Mouse (Mus musculus) embryo, embryonic 10.5 days (tissue): ENCODE measurements around the gene Tor1aip2.

Experiments
- DNase-seq: peaks from one replicate; pipeline ENCODE4 v3.0.0-alpha.2; 2015; ENCODE audit warnings: low spot score

Tor1aip2 gene

DNA sequence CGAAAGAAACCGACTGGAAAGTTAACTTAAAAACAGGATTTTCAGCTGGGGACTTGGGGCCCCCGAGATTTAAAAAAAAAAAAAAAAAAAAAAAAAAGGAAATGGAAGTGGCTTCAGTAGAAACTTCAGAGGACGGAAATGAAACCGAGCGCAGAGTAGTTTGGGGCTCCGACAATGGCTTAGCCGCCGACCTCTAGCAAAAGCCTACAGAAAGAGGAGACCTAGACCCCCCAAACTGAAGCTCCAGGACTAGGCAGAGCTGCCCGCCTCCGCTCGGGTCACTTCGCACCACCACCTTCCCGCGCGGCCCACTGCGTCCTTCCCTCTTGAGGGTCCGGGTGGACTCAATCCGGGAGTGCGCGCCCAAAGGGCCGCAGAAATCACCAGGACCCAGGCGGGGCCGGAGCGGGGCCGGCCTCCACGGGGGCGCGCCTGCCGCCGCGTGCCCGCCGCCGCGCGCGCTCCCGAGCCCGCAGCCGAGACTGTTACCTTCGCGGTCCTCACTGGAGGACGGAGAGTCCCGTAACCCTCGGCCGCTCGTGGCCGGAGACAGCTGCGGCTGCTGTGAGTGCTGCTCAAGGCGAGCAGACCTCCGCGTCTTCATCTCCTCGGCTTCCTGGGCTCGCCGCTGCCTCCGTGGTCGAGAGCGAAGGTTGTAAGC, at the start of gene Tor1aip2:
Gene Tor1aip2, plus strand, starts transcription at position 135 of the 661 bp plus-strand sequence.
- peak; percentile 93 for DNase-seq

DNA sequence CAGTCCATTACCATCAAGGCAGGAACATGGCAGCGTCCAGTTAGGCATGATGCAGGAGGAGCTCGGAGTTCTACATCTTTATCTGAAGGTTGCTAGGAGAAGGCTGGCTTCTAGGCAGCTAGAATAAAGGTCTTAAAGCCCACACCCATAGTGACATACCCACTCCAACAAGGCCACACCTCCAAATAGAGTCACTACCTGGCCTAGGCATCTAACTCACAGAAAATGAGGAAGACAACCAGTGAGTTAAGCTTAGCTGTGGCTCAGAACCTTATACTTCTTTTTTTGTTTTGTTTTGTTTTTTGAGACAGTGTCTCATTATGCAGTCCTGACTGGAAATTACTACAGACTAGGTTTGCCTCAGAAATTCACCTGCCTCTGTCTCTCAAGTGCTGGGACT, 47.6 kb upstream of the Tor1aip2 start:
- DNase-seq: no peak

DNA sequence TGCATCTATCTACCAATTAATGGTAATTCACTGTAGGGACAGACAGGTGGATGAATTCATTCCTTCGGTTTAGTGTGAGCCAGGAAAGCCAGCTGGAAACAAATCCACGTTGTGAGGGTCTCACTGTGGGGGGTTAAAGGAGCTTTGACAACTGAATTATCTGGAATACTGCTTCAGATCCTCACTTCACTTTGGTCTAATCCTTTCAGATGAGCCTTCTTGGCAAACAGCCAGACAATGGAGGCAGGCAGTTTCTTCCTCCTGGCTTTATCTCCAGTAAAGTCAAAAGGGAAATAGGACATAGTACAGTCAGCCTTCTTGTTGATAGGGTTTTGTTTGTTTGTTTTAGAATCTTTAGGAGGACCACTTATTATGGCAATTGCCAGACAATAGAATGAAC, 45.8 kb upstream of the Tor1aip2 start:
- DNase-seq: no peak

DNA sequence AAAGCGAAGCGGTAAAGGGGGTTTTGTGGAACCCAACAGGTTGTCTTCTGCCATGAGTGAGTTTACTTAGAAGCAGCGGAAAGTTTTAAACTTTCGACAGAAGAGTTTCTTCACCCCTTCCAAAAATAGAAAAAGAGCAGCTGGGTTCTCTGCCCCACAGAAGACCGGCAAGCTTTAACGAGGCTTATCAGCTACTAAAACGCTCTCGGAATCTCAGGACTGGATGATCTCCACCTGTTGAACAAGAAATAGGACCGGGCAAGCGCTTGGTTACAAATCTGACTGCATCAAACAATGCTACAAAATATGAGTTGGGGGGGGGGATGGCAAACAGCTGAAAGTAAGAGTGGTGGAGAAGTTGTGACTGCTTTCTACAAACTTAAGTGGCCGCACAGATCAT, 44.8 kb upstream of the Tor1aip2 start:
- no peak for DNase-seq

DNA sequence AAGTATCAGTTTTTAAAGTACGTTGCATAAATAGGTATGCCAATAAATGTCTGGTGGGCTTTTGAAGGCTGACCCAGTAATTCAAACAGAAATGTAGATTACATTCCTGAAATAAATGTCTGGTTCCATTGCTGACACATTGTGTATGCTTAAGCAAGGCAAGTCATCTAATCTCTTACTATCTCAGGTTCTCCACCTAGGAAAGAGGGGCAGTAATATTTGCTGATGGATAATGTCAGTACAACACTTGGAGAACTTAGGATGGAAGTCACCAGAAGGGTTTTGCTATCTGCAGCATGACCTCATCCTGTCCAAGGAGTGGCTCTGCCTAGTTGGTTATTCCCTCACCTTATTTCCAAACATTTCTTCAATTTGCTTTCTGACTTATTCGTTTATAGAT, 40.7 kb upstream of the Tor1aip2 start:
- no peak for DNase-seq

DNA sequence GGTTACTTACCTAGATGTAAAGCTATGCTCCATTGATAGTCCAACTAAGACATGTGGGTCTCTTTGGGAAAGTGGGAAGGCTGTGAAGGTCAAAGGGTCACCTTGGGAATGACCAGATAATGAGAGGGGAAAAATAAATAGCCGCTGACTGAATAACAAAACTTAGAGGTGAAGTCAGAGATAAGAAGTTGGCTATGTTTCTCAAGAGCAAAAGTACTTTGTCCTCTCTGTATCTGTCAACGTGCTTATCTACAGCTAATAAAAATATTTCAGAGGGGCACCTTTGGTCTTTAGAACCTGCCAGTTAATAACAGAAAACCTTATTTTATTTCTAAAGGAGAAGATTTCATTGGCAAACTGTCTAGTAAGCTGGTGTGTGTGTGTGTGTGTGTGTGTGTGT, 39.6 kb upstream of the Tor1aip2 start:
- DNase-seq: no peak

DNA sequence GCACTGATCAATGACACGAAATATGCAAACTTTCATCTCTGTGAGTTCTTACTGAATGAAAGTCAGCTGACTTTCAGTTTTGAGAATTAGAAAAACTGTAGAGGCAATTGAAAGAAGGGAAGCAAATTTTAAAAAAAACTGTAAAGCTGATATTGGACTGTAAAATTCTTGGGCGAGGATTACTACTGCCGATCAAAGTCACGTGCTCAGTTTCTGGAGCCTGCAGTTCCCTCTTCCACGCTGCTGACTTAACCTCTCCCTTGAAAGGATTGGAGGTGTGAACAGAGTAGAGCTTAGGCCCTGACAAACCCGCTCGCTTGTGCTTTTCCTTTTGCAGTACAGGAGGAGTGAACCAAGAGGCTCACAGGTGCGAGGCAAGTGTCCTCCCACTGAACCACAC, 32.8 kb upstream of the Tor1aip2 start:
- DNase-seq: no peak

DNA sequence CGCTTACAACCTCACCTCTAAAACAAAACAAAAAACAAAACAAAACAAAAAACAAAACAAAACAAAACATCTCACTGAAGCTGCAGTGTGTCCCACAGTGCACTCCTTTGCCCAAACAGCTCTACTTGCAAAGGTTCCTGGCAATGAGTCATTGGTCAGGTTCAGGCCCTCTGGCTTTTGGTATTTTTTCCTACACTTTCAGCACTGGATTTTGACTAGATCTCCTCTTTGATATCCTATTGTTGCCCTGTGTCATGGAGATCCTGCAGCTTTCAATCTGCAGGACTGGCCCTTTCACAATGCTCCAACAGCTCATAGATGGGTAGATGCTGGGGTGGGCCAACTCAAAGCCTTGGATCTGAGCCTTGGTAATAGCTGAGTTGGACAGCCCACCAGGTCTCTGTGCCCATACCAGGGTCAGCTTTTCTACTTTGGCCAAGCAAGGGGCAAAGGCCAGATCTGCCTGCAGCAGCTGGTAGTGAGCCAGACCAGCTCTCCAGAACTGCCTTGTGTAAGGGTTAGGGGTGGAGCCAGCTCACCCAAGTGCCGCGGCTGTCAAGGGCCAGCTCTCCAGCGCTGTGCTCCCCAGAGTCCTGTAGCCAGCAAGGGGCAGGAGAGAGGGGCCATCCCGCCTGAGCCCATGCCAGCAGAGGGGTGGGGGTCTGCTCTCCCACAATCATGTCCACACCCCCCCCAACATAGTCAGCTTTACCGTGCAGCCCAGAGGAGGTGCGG, 31.8 kb upstream of the Tor1aip2 start:
- no peak for DNase-seq

DNA sequence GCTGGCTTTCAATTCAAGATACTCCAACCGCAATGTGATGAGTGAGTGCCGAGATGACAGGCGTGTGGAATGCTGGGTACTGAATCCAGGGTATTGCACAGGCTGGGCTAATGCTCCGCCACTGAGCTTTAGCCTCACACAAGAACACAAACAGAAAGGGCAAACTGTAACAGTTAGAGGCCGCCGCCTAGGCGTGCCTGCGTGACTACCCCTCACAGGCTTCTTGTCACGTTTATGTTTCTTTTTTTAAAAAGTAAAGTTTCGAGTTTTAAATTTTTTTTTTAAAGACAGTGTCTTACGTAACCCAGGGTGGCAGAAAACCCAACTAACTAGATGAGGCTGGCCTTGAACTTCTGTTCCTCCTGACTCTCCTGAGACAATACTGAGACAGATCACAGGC, 29.3 kb upstream of the Tor1aip2 start:
- no peak for DNase-seq

DNA sequence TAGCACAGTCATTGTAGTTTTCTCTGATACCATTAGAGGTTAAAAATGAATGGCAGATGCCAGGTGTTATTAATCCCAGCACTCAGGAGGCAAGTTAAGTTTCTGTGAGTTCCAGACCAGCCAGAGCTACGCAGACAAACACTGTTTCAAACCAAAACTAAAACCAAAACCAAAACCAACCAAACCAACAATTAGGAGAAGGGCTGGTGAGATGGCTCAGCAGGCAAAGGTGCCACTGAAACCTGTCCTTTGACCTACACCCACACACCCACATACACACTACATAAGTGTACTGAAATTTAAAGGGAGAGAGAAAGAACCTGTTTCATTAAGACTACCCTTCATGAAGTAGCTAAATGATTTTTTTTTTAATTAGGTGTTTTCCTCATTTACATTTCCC, 26.2 kb upstream of the Tor1aip2 start:
- no peak for DNase-seq

DNA sequence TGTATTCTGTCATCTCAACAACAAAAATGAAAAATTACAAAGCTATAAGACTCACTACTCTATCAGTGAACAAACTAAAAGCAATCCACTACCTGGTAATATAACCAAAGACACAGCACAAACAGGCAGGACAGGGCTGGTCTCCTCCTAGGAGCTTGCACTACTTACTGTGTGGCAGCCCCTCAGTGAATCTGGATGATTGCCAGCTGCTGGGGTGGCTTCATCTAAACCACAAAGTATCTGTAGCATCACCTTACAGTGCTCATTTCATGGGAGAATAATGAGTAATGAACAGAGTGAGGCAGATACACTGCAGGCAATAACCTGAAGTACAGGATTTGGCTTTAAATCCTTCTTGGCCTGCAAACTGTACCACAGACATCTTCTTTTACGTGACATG, 15.4 kb upstream of the Tor1aip2 start:
- no peak for DNase-seq

DNA sequence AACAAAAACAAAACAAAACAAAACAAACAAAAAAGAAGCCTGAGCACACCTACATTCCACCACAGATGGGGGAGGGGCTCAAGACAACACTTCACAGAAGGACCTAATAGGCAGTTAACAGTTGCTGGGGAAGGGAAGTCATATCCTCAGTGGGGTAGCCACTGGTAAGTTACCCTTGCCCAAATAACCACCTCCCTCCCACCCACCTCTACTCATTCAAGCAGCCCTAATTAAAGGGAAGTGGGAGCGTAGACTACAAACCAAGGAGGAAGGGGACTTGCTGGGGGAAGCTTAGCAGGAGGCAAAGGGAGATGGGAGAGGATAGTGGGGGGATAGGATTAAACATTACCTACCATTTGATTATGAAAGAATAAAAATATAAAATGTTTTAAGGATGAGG, 14.8 kb upstream of the Tor1aip2 start:
- DNase-seq: no peak

DNA sequence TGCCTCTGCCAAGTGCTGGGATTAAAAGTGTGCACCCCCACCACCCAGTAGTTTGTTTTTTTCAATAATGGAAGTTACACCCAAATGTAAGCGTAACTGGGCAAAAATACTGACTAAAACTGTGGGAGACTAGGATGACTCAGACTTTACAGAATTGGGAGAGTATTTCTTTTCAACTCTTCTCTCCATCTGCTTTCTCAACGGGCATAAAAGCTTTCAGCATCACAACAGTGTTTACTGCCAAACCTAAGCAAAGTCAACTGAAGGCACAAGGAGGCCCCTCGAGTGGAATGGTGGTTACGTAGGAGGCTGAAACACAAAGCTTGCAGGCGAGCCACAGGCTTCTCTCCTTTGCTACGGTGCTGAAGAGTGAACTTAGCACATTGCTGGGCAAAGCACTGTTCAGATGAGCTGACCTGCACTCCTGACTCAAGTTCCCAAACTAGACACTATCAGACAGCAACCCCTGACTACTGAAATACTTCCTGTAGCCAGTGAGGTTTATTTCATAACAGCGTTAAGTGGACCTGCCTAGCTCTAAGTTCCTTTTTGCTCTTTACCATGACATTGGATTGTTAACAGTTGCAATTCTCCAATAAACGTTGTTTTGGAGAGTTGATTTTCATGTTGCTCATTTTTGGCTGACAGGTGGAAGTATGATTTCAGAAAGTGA, 10.2 kb upstream of the Tor1aip2 start:
- no peak for DNase-seq

DNA sequence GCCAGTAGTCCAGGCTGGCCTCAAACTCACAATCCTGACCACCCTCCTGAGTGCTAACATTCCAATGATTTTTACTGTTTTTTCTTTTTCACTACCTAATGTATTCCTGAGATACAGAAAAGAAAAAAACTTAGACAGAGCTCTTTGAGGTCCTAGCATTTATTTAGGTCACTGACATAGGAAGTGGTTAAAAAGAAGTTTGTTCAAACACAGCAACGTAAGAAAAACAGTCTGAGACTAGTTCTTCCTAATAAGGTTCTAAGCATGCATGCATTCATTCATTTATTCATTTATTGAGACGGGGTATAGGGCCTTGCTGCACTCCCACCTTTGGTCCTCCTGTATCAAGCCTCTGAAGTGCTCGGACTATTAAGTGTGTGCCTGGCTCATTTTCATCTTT, 7.4 kb upstream of the Tor1aip2 start:
- DNase-seq: no peak

DNA sequence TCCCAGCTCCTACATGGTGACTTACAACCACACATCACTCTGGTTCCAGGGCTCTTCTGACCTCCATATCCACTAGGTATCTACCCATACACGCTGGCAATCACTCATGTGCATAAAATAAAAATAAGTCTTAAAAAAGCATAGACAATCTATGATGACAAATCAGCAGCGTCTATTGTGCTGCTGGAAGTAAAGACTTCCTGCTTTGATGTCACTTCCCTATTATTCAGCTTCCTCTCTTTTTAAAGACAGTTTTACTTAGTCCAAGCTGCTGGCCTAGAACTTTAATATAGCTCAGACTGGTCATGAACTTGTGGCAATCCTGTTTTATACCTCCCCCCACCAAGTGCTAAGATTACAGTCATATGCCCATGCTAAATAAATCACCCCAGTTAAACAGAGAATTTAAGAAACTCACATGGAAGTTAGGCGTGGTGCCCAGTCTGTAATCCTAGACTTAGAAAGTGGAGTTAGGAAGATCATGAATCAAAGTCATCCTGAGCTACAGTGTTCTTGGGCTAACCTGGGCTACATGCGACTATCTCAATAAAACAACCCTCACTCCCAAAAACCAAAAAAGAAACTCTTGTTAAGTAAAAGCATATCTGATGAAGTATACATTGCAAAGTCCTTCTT, 6.7 kb upstream of the Tor1aip2 start:
- DNase-seq: no peak

DNA sequence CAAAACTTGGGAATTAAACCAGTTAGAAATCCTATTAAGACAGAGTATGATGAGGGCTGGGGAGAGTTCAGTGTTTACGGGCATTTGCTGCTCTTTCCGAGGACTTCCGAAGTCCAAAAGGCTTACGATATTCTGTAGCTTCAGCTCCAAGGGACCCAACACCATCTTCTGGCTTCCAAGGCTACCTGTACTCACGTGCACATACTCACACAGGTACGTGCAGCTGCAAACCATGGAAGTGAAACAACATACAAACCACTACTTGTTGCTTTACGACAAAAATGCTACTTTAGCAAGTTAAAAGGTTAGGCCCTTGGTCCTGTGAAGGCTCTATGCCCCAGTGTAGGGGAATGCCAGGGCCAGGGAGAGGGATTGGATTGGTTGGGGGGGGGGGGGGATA, 1.3 kb upstream of the Tor1aip2 start:
- no peak for DNase-seq

DNA sequence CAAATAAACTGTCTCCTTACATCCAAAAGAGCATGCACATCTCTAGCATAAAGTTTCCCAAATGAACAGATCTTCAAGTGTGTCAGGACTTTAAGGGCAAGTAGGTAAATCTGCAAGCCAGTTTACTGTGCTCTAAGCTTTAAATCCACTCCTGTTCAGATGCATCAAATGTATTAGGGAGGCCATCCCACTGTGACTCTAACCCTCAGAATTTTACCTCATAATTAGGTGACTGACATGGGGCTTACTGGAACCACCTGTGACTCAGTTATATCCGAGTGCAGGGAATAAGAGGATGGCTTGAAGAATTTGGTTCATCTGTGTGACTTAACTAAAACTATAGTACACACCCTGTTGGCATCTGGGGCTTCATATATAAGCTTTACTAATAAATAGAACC, 542 bp upstream of the Tor1aip2 start:
- peak; percentile 19 for DNase-seq

DNA sequence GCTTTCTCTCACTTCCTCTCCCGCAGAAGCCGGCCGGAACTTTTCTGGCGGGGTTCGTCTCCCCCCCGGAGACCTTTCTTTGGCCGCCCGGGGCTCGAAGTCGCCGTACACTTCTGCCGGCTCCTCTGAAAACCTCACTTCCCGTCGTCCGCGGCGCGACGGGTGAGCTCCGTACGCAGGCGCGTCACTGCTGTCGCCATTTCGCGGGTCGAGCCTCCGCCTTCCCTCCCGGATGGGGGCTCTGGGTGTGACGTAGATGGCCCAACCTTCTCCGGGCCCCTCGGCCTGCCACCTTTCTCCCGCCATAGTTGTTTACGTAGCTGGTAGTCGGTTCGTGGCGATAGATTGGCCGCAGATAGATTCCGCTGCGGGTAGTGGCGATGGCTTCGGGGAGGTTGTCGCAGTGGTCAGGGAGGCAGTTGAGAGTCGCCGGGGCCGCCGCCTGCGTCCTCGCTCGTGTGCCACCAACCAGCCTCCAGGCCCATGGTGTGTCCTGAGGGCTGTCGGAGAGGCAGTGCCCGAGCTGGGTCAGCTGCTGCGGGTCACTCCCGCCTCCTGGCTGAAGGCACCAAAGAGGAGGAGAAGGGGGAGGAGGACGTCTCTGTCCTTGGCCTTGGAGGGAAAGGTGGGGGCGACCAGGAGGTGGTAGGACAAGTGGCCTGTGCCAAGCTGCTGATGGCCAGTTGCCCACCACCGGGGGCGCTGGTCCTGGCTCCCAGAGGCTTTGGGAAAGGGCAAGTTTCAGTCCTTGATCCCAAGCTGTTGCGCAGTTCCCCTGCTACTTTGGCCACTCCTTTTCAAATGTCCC, 931 bp downstream of the Tor1aip2 start, which contains the start of gene Tor1aip1:
Gene Tor1aip1, minus strand, starts transcription at position 551 of the 808 bp plus-strand sequence.
- peak; percentile 98 for DNase-seq

DNA sequence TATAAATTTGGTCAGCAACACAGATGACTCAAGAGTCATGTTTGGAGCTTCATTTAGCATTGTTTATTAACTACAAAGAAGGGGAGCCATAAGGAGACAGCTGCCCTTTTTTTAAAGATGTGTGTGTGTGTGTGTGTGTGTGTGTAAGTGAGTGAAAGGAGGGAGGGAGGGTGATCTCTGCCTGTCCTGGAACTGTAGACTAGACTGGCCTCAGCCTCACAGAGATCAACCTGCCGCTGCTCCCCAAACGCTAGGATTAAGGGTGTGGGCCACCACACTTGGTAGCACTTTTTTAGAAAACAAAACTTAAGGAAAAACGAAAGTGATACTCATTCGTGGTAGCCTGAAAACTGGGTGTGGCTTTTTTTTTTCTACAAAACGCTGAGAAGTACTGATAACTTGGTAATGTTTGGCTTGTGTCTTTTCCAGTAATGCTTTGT, 2.0 kb downstream of the Tor1aip2 start:
- DNase-seq: peak; percentile 3

DNA sequence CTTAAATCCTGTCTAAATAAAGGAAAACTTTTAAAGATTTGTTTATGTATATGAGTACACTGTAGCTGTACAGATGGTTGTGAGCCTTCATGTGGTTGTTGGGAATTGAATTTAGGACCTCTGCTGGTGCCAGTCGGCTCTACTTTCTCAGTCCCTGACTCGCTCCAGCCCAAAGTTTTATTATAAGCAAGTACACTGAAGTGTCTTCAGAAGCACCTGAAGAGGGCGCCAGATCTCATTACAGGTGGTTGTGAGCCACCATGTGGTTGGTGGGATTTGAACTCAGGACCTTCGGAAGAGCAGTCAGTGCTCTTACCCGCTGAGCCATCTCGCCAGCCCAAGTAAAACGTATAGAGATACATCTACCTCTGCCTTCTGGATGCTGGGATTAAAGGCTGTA, 4.8 kb downstream of the Tor1aip2 start:
- DNase-seq: peak; percentile 16

DNA sequence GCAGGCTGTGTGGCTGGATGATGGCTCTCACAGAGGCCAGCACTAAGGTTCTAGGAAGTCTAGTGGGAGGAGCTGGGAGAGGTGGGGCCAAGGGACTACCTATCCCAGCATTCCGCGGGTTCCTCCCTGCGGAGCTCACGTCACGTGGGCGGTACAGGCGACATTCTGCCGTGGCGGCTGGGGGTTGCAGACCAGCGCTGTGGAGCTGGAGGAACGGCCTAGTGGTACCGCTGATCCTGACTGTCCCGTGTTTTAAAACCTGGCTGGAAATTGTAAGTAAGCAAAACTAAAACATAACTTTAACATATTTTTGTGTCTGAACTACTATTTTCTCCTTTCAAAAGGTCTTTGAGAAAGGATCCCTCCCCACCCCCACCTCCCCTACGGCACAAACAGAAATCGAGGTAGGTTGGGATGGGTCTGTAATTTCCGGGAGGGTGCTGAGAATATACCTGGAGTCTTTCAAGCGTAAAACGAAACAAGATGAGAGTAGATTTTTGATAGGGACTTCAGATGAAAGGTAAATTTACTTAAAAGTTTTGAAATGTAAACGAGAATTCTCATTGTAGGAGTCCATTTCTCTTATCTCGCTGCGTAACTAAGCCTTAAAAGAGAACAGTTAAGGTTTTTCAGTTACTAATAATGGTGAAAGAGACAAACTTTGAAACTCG, 5.7 kb downstream of the Tor1aip2 start:
- DNase-seq: peak; percentile 97
